Mouse (Mus musculus) frontal cortex, postnatal 36 days (tissue): ENCODE data around the gene Cox14.
"Not testable (repeated sequence)": the region's sequence is repeated elsewhere in the genome, so short reads cannot be mapped to it uniquely, and the experiment has no call there.

ENCODE experiments used
- DNase-seq, 2 experiments: peaks; one replicate each; pipeline ENCODE4 v3.0.0; 2022; ENCODE audit warnings: low spot score in 2 of 2

The Cox14 gene

DNA sequence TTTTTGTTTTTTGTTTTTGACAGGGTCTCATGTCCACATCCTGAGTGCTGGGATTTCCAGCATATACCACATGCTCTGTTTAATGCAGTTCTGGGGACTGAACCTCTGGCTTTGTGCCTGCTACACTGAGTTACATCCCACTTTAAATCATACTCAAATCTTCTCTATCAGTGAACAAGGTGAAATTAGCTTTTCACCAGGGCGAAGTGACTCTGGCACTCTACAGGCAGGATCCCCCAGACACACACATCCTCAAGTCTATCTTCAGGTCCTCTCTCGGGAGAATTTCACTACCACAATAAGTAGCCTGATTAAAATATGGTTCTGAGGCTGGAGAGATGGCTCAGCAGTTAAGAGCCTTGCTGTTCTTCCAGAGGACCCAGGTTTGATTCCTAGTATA, 1.1 kb downstream of the Cox14 start:
- no peak for DNase-seq

GRCm38 (mm10) chr15:99727039-99727438, 1.6 kb downstream of the Cox14 start:
- not testable (repeated sequence) for DNase-seq

GRCm38 (mm10) chr15:99727525-99727924, 2.1 kb downstream of the Cox14 start:
- DNase-seq = no peak

DNA sequence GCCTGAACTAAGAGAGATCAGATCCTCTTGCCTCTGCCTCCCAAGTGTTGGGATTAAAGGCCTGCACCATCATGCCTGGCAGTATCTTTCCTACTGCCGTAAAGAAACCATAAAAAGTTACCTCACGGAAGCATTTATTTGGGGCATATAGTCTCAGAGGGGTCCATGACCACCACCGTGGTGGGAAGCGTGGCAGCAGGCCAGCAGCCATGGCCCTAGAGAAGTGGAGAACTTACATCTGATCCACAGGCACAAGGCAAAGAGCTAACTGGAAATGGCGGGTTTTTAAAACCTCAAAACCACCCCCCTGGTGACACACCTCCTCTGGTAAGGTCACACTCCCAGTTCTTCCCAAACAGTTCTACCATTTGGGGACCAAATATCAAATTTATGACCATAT, 2.8 kb downstream of the Cox14 start:
- DNase-seq = no peak

GRCm38 (mm10) chr15:99729056-99729783, 3.8 kb downstream of the Cox14 start:
- no peak for DNase-seq

GRCm38 (mm10) chr15:99731167-99731566, 5.7 kb downstream of the Cox14 start:
- DNase-seq = no peak

- no peak for DNase-seq
Measured at GRCm38 (mm10) chr15:99731678-99732077, 6.3 kb downstream of the Cox14 start.

DNA sequence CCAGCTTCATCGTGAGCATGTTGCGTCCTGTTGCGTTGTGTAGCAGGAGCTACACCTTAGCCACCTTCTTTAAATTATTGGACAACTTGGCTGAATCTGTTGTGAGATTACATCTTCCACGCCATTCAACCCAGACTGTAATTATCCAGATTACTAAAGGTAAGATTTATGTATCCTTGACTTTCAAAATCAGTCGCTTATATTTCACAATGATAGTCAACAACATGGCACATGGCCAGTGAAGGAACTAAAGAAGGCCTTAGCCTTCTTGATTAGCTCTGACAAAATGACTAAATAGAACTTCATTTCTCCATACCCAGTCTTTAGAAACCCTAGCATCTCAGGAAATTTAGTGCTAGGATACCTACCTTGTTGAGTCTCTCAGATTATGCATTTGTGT, 7.8 kb downstream of the Cox14 start:
- DNase-seq = no peak

GRCm38 (mm10) chr15:99735631-99736030, 10.2 kb downstream of the Cox14 start:
- DNase-seq = peak; percentile 100

DNA sequence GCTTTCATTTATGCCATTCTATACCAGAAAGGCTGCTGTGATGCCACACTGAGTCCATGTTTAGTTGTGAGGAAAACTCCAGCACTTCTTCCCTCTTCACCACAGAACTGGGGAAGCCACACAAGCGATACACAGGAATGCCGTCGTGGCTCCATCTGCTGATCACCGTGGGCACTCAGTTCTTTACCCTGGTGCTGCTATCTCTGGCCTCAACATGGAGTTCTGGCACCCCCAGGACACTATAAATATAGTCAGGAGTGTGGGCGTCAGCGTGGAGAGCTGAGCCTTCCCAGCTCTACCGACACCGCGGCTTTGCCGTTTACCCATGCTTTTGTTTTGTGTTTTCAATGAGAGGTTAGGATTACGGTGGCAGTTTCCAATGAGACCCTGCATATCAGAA, 11.3 kb downstream of the Cox14 start:
- no peak for DNase-seq

DNA sequence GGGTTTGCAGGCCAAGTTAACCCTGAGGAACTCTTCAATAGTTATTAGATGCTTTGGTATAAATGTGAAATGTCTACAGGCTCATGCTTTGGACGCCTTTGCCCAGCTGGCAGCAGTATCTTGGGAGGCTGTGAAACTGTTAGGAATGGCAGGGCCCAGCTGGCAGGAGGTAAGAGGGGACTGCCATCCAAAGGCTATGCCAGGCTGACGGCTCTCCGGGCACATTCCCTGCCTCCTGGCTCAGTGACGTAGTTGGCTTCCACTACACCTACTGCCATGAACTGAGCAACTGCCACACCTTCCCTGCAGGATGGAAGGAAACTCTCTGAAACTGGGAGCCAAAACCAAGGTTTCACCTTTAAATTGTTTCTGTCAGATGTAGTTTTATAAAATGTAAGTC, 14.8 kb downstream of the Cox14 start:
- no peak for DNase-seq

- DNase-seq = peak in 1 of 2 experiments; percentile 11
Measured at GRCm38 (mm10) chr15:99754204-99754603, 28.8 kb downstream of the Cox14 start.

- no peak for DNase-seq
Measured at GRCm38 (mm10) chr15:99767467-99767866, 42.0 kb downstream of the Cox14 start.

DNA sequence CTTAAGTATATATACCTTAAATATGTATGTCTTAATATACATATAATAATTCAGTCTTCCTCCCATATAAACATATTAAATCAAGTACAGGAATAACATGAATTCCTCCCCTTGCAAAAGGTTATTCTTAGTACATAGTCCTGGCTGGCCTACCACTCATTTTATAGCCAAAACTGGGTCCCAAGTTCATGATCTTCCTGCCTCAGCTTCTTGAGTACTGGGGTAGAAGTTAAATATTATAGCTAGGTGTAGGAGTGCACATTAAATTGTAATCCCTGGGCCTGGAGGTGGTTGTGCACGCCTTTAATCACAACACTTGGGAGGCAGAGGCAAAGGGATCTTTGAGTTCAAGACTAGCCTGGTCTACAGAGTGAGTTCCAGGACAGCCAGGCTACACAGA, 43.3 kb downstream of the Cox14 start:
- no peak for DNase-seq

GRCm38 (mm10) chr15:99771004-99771500, 45.6 kb downstream of the Cox14 start:
- no peak for DNase-seq

GRCm38 (mm10) chr15:99771601-99772276, 46.3 kb downstream of the Cox14 start:
- peak; percentile 50 to 53 for DNase-seq

GRCm38 (mm10) chr15:99772277-99772880, 47.0 kb downstream of the Cox14 start:
- peak; percentile 83 to 84 for DNase-seq

DNA sequence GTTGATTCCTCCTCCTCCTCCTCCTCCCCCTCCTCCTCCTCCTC, 47.3 kb downstream of the Cox14 start, which contains the start of gene Cers5:
Gene Cers5, minus strand, starts transcription at position 5 of the 44 bp plus-strand sequence.
- DNase-seq = not testable (repeated sequence)

DNA sequence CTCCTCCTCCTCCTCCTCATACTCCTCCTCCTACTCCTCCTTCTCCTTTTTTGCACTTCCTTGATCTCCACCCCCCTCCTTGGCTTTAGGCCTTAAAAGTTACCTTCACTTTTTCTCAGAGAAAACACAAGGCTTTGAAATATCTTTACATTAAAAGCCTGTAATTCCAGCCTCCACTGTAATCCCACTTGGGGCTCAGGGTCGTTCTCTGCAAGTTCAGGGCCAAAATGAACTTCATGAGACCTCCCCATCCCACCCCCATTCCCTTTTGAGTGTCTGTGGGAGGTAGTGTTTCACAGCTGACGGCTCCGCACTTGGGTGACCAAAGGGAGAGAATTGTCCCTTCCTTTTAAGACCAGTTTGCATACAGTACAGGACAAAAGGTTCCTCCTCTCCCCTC, 47.5 kb downstream of the Cox14 start:
- no peak for DNase-seq
